Mouse (Mus musculus): ENCODE measurements around the gene Zfp106.

GRCm38 (mm10) chr2:120544732-120545131 is 18.9 kb downstream of the Zfp106 start:
- TF ChIP-seq POLR2A (IDR thresholded peaks at IDR 0.05; ENCODE audit: low read depth, low read length) (no peak), CTCF (conservative IDR thresholded peaks at IDR 0.05; ENCODE audit: insufficient read depth, insufficient read length, low read depth, low read length) (no peak)

Measured in kidney, adult 2 months (tissue).